Mouse (Mus musculus) regulatory T cell (primary cell): ENCODE results near the gene Fam71b.
"Not testable (repeated sequence)": the region's sequence is repeated elsewhere in the genome, so short reads cannot be mapped to it uniquely, and the experiment has no call there.

Source experiments
- in situ Hi-C: fragments of 300-600 bp; cut with MboI, MseI; formaldehyde crosslinking; loops from one replicate; pipeline ENCODE4 v1.15.1; 2025; ENCODE audit warnings: high pct_unique_total_duplicates

Gene Fam71b

GRCm38 (mm10) chr11:46421086-46421888 is 24.9 kb downstream of the Fam71b start:
- in situ Hi-C loops, result loop anchor here (5.0 kb wide), 1 partner anchor 34 kb away; the partner anchor contains the start of gene Itk

DNA sequence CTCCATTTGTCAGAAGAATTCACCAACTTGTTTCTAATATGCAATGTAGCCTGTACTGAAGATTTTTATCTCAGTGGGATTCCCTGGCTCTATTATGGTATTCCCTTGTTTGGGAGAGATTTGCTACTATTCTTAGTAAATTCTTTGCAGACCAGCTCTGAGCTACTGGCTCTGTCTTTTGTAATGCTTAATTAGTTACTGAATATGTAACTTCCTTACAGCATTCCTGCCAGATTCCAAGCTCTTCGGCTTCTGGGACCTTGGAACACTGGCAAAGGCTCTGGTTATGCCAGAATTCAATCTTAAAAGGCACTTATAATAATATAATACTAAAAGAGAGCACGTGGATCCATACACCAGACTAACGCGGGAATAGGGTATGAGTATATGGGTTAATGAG is 31.8 kb downstream of the Fam71b start:
- in situ Hi-C loops, result not testable (repeated sequence)

GRCm38 (mm10) chr11:46430123-46430522 is 33.8 kb downstream of the Fam71b start:
- in situ Hi-C loops, result loop anchor here (5.0 kb wide), 1 partner anchor 68 kb away; no protein-coding TSS in a partner anchor

DNA sequence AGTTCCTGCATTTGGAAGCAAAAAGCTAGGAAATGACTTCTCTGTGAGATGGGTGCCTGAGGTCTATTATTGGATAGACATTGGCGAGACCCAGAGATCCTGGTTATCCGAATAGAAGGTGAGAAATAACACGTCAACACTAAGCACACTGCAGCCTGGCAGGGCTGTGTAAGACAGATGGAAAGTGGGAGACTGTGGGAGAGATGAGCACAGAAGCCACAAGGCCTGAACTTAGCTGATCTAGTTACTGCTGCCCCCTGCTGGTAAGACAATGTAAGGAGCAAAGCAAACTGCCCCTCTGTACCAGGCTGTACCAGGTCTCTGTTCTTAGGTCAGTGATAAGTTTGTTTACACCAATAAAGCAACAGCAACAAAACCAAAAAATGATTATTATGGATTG is 34.8 kb downstream of the Fam71b start:
- in situ Hi-C loops, result loop anchor here (5.0 kb wide), 1 partner anchor 69 kb away; no protein-coding TSS in a partner anchor

- in situ Hi-C loops, result no loop called here
These were observed 39.0 kb downstream of the Fam71b start for GRCm38 (mm10) chr11:46435363-46435762.

- in situ Hi-C loops, result no loop called here
These were observed 40.5 kb downstream of the Fam71b start, which contains the start of gene Med7 for GRCm38 (mm10) chr11:46436760-46437458. TSS of gene Med7 (plus strand) at chr11:46436925.

DNA sequence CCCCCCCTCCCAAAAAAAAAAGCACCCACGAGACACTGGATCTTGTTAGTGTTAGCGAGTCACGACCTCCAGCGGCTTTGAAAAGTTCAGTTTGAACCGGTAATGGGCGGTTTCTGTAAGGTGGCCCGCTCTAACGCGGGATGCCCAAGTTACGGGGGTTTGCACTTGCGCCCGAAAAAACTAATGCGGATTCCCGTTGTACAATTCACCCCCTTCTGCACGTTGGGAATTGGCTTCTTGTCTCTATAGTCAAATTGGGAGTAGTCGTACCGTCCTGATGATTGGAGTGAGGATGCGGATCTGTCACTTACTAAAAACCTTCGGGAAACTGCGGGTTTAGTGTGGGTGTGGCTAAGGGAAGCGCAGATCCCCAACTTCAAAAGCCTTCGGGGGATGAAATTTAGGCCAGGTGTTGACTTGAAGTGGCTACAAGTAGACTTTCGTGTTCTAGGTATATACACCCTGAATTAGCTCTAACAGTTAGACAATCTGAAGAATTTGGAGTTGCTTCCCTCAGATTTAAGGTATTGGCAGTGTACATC is 41.2 kb downstream of the Fam71b start:
- in situ Hi-C loops, result no loop called here

GRCm38 (mm10) chr11:46439005-46439543 is 42.7 kb downstream of the Fam71b start:
- in situ Hi-C loops, result no loop called here

GRCm38 (mm10) chr11:46441774-46442173 is 45.4 kb downstream of the Fam71b start:
- in situ Hi-C loops, result no loop called here

DNA sequence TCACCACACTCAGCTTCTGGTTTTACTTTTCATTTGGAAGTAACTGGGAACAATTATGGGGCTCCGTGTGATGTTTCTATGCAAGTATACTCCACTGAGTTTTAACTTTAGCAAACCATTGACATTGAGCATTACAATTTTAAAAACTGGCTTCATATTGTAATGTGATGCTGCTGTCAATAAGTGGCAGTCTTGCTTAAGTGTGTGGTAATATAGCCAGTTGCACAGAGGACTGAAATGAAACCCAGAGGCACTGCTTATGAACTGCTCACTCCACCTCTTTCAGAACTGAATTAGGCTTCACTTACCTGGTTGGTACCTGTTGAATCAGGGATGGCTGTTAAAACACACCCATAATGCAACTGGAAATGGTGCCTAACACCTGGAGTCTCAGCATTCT is 46.8 kb downstream of the Fam71b start:
- in situ Hi-C loops, result no loop called here

GRCm38 (mm10) chr11:46443979-46444378 is 47.6 kb downstream of the Fam71b start:
- in situ Hi-C loops, result no loop called here

- in situ Hi-C loops, result no loop called here
These were observed 49.8 kb downstream of the Fam71b start for GRCm38 (mm10) chr11:46446150-46446549.

DNA sequence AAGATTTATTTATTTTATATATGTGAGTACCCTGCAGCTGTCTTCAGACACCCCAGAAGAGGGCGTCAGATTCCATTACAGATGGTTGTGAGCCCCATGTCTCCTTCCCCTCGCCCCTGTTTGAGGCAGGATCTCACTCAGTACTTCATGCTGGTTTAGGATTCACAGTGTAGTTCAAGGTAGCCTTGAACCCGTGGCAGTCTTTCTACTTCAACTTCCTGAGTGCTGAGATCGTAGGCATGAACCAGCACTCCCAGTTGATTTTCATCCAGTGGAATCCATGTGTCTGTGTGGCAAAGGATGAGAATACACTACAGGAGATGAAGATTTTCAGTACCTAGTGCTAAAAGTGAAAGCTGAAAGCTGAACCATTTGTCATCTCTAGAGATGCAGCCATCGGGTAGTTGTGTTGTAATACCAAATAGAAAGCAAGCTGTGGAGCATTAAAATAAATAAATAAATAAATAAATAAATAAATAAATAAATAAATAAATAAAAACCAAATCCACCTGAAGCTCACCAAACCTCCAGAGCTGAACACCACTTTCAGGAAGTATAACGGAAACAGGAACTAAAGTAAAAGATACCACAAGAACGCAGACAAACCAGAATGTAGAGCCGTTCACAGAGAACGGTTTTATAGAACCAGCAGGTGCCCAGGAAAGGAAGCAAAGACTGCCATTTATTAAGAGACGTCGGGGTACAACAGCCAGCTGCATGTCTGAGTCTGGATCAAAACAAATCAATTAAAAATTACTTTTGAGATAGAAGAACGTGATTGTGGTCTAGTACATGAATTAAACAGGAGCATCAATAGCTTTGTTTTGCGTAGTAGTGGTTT is 51.5 kb downstream of the Fam71b start:
- in situ Hi-C loops, result no loop called here

DNA sequence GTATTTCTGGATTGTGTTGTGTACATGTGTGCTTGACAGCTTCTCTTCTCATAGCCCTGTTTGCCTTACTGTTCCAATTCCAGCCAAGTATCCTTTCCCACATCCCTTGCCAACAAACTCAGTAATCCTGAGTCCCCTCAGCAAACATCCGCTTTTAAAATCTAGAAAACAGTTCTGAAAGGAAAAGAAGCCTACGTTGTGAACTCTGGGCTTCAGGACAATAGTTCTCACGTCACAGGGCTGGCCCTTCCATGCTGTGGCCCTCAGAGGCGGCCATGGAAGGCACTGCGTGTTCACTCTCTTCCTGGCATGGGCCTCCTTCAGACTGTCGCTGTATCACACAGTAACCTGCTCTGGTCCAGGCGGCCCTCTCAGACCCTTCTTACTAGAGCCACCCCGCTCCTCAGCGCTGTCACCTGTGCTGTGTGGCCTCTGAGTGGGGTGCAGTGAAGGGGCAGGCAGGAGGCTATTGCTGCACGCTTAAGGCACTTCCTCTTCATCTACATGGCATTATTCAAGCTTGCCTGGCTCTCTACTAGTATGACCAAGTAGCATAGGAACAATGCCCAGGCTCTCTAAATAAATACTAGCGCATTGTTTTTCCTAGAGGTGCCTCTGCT is 53.2 kb downstream of the Fam71b start:
- in situ Hi-C loops, result loop anchor here (10.0 kb wide), 1 partner anchor 285 kb away; the partner anchor contains the start of gene Havcr1

- in situ Hi-C loops, result loop anchor here (10.0 kb wide), 1 partner anchor 280 kb away; the partner anchor contains the start of gene Havcr1
These were observed 58.2 kb downstream of the Fam71b start, which contains the start of gene Havcr2 for GRCm38 (mm10) chr11:46454453-46455045. TSS of gene Havcr2 (plus strand) at chr11:46454935.
